Mouse (Mus musculus) T-helper 2 cell (primary cell): ENCODE results near the gene Mink1.

Experiments used
- in situ Hi-C: fragments of 300-600 bp; cut with MboI, MseI; formaldehyde crosslinking; loops from one replicate; pipeline ENCODE4 v1.15.1; 2025; ENCODE audit warnings: high pct_unique_total_duplicates

Gene Mink1

DNA sequence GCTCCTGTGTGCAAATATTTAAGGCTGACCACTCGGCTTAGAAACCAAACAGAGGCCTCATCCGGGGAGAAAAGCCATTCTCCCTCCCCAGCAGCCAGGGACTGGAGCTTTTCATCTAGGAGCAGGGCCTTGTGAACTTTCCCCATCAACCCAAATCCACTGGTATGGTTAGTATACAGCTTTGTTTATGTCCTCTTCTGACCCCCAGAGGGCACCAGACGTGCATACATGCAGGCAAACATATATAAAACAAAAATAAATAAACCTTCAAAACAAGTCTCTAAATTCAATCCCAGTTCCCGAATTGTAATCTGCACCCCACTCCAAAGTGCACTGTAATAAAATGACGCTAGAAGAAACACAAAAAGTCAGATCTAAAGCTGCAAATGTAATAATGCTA, 66.9 kb downstream of the Mink1 start:
- in situ Hi-C loops: no loop called here

GRCm38 (mm10) chr11:70630129-70630528, 67.4 kb downstream of the Mink1 start:
- in situ Hi-C loops: no loop called here

DNA sequence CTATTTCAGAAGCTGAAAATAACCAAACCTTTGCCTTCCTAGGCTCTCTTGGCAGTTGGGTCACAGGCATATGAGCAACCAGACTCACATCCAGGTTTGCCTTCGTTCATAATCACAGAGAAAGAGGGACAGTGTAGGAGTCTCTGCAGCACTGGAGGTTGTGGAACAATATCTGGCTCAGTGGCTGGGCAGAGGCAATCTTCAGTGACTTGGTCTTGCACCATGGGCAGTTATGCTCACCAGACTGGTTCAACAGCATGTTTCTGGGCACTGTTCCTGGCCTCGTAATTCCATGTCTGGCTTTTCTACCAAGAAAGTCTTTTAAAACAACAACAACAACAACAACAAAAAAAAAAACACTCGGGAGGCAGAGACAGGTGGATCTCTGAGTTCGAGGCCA, 72.9 kb downstream of the Mink1 start:
- in situ Hi-C loops: no loop called here

DNA sequence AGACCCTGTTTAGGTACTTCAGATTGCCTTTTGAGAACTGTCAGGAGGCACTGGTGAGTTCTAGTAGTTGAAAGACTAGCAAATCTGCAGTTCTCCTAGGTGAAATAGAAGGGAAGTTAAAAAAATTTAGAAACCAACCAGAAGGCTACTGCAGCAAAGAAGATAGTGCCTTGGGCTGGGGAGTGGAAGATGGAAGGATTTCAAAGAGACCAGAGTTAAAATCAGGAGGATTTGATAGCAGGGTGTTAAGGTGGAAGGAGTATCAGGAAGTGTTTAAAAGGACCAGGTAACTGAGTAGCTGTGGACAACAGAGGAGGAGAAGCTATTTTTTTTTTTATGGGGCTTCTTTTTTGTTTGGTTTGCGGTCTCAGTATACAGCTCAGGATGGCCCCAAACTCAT, 75.1 kb downstream of the Mink1 start:
- in situ Hi-C loops: no loop called here

DNA sequence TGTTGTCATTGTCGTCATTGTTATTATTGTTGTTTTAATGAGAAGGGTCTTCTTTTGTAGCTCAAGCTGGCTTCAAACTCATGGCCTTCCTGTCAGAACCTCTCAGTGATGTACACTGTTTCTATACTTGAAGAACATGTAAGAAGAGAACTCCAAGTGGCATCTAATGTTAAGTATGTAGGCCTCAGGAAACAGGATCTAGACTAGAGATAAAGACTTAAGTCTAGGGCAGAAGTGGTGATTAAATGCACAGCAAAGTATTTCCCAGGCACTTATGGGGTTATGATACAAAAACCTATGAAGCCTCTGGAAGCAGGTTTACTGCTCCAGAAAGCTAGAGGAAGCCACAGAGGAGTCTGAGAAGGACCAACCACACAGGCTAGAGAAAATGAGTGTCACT, 75.6 kb downstream of the Mink1 start:
- in situ Hi-C loops: no loop called here

DNA sequence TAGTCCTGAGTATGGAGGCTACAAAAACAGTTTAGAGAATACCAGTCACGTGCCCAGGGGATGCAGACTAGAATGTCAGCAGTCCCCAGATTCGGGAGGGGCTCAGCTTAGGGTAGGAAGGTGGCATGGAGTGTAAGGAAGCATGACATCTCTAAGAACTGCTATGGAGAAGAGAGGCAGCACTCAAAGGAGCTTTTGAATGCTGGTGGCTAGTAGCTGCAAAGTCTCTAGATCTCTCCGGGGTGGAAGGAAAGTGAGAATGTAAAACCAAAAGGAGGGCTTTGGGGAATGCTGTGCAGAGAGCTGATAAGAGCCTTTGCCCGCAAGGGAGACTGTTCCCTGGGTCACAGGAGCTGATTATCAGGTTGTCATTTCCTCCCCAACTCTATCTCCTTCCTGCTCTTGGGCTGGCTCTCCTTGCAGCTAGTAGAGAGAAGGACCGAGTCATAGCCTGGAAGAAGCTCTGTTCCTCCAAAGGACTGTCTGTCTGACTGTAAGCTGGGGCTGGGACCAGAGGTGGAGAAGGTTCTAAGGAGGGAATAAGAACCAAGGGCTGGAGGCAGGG, 76.1 kb downstream of the Mink1 start, which contains the start of gene Gp1ba:
TSS of gene Gp1ba (plus strand) at position 409 of the 565 bp plus-strand sequence.
- in situ Hi-C loops: no loop called here

DNA sequence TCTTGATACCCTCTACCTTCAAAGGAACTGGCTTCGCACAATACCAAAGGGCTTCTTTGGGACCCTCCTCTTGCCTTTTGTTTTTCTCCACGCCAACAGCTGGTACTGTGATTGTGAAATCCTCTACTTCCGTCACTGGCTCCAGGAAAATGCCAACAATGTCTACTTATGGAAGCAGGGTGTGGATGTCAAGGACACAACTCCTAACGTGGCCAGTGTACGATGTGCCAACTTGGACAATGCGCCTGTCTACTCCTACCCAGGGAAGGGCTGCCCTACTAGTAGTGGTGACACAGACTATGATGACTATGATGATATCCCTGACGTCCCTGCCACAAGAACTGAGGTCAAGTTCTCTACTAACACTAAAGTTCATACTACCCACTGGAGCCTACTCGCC, 77.3 kb downstream of the Mink1 start:
- in situ Hi-C loops: no loop called here

DNA sequence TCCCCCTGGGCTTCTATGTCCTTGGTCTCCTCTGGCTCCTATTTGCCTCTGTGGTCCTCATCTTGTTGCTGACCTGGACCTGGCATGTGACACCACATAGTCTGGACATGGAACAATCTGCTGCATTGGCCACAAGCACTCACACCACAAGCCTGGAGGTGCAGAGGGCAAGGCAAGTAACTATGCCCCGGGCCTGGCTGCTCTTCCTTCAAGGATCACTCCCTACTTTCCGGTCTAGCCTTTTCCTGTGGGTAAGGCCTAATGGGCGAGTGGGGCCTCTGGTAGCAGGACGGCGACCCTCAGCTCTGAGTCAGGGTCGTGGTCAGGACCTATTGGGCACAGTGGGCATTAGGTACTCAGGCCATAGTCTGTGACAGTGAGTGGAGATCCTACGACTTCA, 78.6 kb downstream of the Mink1 start:
- in situ Hi-C loops: no loop called here

DNA sequence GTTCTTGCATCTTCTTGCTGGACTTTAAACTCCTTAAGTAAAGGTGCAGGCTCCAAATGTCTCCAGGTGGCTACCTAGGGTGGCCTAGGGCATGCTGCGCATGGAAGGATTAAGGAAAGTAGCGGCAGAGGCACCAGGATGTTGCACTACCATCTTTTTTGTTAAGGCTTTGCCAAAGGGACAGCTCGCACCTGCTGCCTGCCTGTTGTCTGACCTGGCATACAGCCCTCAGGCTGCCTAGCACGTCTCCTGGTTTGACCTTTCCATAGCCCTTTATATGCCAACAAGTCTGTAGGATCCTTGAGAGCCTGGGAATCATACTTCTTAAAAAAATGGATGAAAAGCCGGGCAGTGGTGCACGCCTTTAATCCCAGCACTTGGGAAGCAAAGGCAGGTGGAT, 80.4 kb downstream of the Mink1 start:
- in situ Hi-C loops: no loop called here

- in situ Hi-C loops: no loop called here
Observed at GRCm38 (mm10) chr11:70644564-70645103, 82.0 kb downstream of the Mink1 start.

DNA sequence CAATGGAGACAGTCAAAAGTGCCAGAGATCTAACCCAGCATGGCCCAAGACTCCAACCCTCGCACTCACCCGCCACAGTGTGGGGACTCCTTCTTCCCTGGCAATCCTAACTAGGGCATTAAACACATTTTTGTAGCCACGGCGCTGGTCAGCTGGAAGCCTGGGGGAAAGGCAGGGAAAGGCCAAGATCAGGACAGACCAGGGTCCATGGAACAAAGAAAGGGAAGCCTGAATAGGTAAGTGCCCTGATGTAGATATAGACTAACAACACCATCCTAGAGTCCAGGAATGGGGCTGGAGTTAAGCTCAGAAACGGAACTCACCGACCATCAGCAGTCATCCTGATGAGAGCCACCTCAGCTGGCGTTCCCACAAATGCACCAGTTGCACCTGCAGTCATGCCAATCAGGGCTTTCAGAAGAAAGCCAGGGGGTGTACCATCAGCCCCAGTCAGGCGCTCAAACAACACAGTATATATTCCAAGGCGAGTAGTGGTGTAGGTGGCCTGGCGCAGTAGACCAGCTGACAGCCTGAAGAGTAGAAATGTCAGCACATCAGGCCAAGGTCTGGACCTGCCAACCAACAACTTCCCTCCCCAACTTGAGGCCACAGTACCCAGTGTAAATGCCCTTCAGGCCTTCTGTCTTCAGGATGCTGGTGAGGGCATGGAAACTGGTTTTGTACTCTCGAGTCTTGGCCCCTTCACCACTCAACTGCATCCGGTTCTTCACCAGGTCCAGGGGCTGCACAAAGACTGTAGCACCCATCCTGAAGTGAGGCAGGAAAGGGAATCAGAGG, 83.0 kb downstream of the Mink1 start:
- in situ Hi-C loops: no loop called here

DNA sequence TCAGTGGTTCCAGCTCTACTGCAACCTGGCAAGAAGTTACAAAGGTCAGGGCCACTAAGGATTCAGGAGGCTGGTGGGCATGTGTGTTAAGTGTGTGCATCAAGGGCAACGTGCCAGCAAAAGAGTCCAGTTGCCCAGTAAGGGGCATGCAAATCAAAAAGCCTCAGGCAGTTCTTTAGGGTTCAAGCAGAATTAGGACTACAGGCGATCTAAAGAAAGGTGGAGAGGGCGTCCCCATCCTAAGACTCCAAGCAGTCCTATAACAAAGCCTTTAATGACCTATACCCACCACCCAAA, 83.5 kb downstream of the Mink1 start:
- in situ Hi-C loops: no loop called here

DNA sequence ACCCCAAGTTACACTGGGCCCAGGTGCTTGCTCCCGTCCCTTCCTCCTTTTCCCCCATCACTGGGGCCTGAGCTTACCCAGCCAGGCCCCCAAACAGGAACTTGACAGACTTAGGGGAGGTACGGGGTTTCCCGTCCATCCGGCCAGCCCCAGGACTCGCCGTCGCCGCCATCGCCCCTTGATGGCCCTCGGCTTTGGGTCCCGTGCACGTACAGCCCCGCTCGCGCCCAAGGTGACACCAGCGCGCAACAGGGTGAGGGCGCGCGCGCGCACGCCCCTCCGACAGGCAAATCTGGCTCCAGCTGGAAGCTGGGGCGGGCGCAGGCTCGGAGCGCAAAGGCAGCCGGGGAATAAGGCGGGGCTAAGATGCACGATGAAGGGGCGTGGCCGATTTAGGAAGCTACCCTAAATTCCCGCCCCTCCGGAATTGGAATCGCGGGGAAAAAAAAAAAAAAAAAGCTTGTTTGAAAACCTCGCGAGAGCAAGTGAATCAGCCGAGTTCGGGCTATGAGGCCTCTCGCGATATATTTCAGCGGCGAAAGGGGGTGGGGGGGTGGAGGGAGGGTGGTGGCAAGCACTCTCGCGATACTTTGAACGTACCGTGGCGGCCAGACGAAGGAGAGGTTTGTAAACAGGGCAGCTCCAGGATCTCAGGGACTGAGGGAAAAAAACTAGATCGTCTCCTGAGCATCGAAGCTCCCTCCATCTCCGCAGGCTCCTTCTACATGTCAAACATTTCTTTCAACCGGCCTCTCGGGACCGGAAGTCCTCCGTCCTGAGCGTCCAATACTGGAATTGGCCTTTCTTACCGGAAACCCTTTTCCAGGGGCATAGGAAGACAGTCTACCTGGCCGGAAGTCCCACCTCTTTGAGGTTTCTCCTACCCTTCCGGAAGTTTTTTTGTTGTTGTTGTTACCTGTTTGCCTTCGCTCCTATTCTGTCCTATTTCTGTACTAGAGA, 84.3 kb downstream of the Mink1 start, which contains the start of the genes Rnf167 and Slc25a11:
TSS of gene Rnf167 (plus strand) at position 545 of the 960 bp plus-strand sequence.
TSS of gene Slc25a11 (minus strand) at position 789 of the 960 bp plus-strand sequence.
- in situ Hi-C loops: no loop called here

DNA sequence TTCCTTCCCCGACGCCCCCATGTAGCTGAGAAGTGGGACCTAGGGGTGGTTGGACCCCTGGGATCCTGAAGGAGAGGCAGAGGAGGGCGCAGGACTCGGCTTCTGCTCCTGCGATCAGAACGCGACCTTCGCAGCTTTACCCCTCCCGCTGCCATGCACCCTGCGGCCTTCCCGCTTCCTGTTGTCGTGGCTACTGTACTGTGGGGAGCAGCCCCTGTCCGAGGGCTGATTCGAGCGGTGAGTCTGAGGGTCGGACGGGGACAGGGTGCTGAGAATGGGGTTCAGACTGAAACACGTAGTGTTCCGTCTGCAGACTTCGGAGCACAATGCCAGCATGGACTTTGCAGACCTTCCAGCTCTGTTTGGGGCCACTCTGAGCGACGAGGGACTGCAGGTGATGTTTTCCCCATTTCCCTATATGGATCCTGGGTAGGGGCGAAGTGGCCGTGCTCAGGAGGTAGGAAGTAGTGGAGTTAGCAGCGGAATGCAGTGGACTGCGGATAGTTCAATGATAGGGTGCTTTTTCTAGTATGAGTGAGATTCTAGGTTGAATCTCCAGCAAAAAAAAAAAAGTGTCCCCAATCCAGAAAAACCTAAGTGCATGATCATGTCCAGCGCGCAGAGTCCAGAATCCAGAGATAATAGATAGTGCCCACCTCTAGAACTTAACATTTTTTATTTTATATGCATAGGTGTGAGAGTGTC, 85.2 kb downstream of the Mink1 start:
- in situ Hi-C loops: no loop called here

DNA sequence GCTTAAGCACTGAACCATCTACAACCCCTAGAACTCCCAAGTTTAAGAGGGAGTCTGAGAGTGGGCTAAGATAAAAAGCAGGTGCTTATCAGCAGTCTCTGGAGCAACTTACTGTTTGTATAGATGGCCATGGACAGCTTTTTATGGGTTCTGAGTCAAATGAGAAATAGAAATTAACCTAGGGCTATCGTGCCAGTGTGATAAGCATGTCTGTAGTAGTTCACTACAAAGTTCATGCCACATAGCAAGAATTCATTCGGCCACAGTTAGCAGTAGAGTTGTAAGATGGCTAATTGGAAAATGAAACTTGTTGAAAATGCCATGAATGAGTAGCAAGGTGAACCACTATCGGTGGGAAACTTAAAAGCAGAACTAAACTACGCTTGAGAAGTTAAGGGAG, 85.8 kb downstream of the Mink1 start:
- in situ Hi-C loops: no loop called here

DNA sequence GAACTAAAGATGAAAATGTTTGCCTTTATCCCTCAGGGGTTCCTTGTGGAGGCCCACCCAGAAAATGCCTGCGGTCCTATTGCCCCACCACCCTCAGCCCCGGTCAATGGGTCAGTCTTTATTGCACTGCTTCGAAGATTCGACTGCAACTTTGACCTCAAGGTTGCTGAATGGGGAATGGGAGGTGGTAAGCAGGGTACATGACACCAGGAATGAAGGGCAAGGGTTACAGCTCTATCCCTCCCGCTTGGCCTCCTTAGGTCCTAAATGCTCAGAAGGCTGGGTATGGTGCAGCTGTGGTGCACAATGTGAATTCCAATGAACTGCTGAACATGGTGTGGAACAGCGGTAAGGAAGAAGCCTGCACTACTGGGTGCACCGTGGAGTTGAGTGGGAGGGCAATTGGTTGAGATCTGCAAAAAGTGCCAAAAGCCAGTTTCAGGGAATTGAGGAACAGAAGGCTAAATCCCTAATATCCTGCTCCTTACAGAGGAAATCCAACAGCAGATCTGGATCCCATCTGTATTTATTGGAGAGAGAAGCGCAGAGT, 86.6 kb downstream of the Mink1 start:
- in situ Hi-C loops: no loop called here

DNA sequence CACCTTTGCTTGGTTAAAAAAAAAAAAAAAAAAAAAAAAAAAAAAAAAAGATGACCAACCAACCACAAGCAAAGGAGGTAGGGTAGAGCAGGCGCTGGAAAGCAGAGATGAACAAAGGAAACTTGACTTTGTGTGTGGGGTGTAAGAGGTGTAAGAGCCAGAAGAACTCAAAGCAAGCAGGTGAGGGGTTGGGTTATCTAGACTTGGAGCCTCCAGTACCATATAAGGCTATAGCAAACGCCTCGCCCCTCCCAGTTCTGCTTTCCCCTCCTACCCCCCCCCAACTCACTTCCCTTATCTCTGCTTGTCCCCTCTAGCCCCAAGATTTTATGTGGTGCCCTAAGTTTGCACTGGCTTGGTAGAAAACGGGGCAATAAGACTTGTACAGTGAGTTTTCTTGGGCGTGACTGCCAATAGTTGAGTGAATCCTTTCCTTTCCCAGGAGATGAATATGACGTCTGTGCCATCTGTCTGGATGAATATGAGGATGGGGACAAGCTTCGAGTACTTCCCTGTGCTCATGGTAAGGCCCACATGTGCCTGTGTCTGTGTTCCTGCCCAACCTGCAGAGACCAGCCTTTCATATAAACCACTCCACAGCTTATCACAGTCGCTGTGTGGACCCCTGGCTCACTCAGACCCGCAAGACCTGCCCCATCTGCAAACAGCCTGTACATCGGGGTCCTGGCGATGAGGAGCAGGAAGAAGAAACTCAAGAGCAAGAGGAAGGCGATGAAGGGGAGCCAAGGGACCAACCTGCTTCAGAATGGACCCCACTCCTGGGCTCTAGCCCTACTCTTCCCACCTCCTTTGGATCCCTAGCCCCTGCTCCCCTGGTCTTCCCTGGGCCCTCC, 87.9 kb downstream of the Mink1 start:
- in situ Hi-C loops: loop anchor here (25.0 kb wide), 2 partner anchors 888 to 1238 kb away; partner anchors contain the start of genes Kdm6b, Polr2a, Slc35g3 and Zbtb4

- in situ Hi-C loops: loop anchor here (25.0 kb wide), 2 partner anchors 889 to 1239 kb away; partner anchors contain the start of genes Kdm6b, Polr2a, Slc35g3 and Zbtb4
Observed at GRCm38 (mm10) chr11:70651391-70651790, 88.7 kb downstream of the Mink1 start.

GRCm38 (mm10) chr11:70652029-70652883, 89.6 kb downstream of the Mink1 start:
- in situ Hi-C loops: loop anchor here (25.0 kb wide), 2 partner anchors 890 to 1240 kb away; partner anchors contain the start of genes Kdm6b, Polr2a, Slc35g3 and Zbtb4
